Mouse (Mus musculus) right cerebral cortex, postnatal 14 days (tissue): ENCODE data around the gene Cercam.
"Not testable (repeated sequence)": the region's sequence is repeated elsewhere in the genome, so short reads cannot be mapped to it uniquely, and the experiment has no call there.

Experiments used
- DNase-seq: peaks from one replicate; pipeline ENCODE4 v3.0.0; 2022

Gene Cercam

GRCm38 (mm10) chr2:29898081-29898480 is 29.1 kb downstream of the Cercam start:
- DNase-seq, result no peak

GRCm38 (mm10) chr2:29902194-29902593 is 33.2 kb downstream of the Cercam start:
- DNase-seq, result no peak

GRCm38 (mm10) chr2:29908171-29908570 is 39.2 kb downstream of the Cercam start:
- DNase-seq, result not testable (repeated sequence)

GRCm38 (mm10) chr2:29910042-29910441 is 41.1 kb downstream of the Cercam start:
- DNase-seq, result no peak

GRCm38 (mm10) chr2:29917621-29918020 is 48.7 kb downstream of the Cercam start:
- no peak for DNase-seq

GRCm38 (mm10) chr2:29922011-29922410 is 53.0 kb downstream of the Cercam start:
- DNase-seq, result peak; percentile 53

- DNase-seq, result no peak
Observed at GRCm38 (mm10) chr2:29926542-29926941, 57.6 kb downstream of the Cercam start.

- no peak for DNase-seq
Observed at GRCm38 (mm10) chr2:29930506-29930905, 61.5 kb downstream of the Cercam start.

- no peak for DNase-seq
Observed at GRCm38 (mm10) chr2:29931194-29931593, 62.2 kb downstream of the Cercam start.
